ENCODE assay signal across 12 mouse cellular contexts in genomic region chr15:24877711-24878598, GRCm38 (mm10).
DNase-seq lines count a peak whose midpoint lies in the region; ATAC-seq lines count a peak whose summit lies in the region.
"Had no signal": no experiment of that assay in that cellular context is flagged by ENCODE, and none has a peak within 500 bp of the region (broad histone marks: within the 10 kb centered on the region; RNA-seq: fewer than 3 reads in every experiment).

No protein-coding gene starts in this region.

- peak; percentile 86 for ATAC-seq in midbrain, embryonic 11.5 days (ENCODE audit: low FRiP score)
- ATAC-seq in midbrain, embryonic 15.5 days (replicated peaks) = peak; percentile 85

- H3K4me2 ChIP-seq in midbrain, embryonic 11.5 days = no peak overlapping the region
- peak overlapping the region; percentile 16 for H3K4me2 ChIP-seq in midbrain, embryonic 15.5 days
- H3K4me2 ChIP-seq: heart, embryonic 12.5 days had no signal

- H3K4me1 ChIP-seq in midbrain, embryonic 11.5 days (ENCODE audit: control insufficient read depth, insufficient read depth, low read length) = 0 out of 2 replicates have a peak, but pooled peaks cover 3% of the 10 kb centered on the region
- H3K4me1 ChIP-seq in midbrain, embryonic 10.5 days = peaks cover 9% of the 10 kb centered on the region
- H3K4me1 ChIP-seq in midbrain, embryonic 15.5 days = peaks cover 21% of the 10 kb centered on the region
- H3K4me1 ChIP-seq: heart, embryonic 12.5 days had no signal

- H3K9me3 ChIP-seq in midbrain, embryonic 11.5 days (ENCODE audit: control insufficient read depth, low read length) = no peaks in the 10 kb centered on the region
- no peaks in the 10 kb centered on the region for H3K9me3 ChIP-seq in midbrain, embryonic 10.5 days (replicated peaks)
- no peaks in the 10 kb centered on the region for H3K9me3 ChIP-seq in midbrain, embryonic 15.5 days
- H3K9me3 ChIP-seq: heart, embryonic 12.5 days had no signal

- H3K4me3 ChIP-seq in midbrain, embryonic 11.5 days (ENCODE audit: low read depth, low read length) = no peak overlapping the region
- no peak overlapping the region for H3K4me3 ChIP-seq in midbrain, embryonic 10.5 days
- no peak overlapping the region for H3K4me3 ChIP-seq in midbrain, embryonic 15.5 days
- H3K4me3 ChIP-seq: heart, embryonic 12.5 days had no signal

- 0 out of 2 replicates have a peak overlapping the region, but pooled peaks have one; percentile 12 for H3K9ac ChIP-seq in midbrain, embryonic 11.5 days (ENCODE audit: low read length)
- no peak overlapping the region for H3K9ac ChIP-seq in midbrain, embryonic 15.5 days
- H3K9ac ChIP-seq: heart, embryonic 12.5 days had no signal

- no peaks in the 10 kb centered on the region for H3K27me3 ChIP-seq in midbrain, embryonic 11.5 days (ENCODE audit: control insufficient read depth, insufficient read depth, low read length)
- no peaks in the 10 kb centered on the region for H3K27me3 ChIP-seq in midbrain, embryonic 10.5 days (ENCODE audit: low read depth, poor library complexity, severe bottlenecking)
- H3K27me3 ChIP-seq in midbrain, embryonic 15.5 days (replicated peaks) = no peaks in the 10 kb centered on the region
- H3K27me3 ChIP-seq: heart, embryonic 12.5 days had no signal

- no peaks in the 10 kb centered on the region for H3K36me3 ChIP-seq in midbrain, embryonic 11.5 days (ENCODE audit: control insufficient read depth, insufficient read depth, low read length)
- H3K36me3 ChIP-seq in midbrain, embryonic 10.5 days = no peaks in the 10 kb centered on the region
- no peaks in the 10 kb centered on the region for H3K36me3 ChIP-seq in midbrain, embryonic 15.5 days (replicated peaks)
- H3K36me3 ChIP-seq: heart, embryonic 12.5 days had no signal

- peak; percentile 10 for DNase-seq in embryo, embryonic 10.5 days (ENCODE audit: low spot score)
- no peak for DNase-seq in embryo, embryonic 9.5 days (ENCODE audit: extremely low spot score)
- peak; percentile 84 for DNase-seq in midbrain, embryonic 11.5 days (ENCODE audit: low spot score, missing footprints)
- no peak for DNase-seq in midbrain, embryonic 10.5 days (ENCODE audit: low spot score)
- DNase-seq in right cerebral cortex, postnatal 14 days = no peak
- DNase-seq in thymus, adult 18-20 months = no peak
- DNase-seq in MN1 (ENCODE audit: low spot score) = no peak
- DNase-seq: gastrocnemius, postnatal 10 days; kidney, postnatal 10 days; spleen, adult 18-20 months had no signal

- peak overlapping the region; percentile 57; the same call in 1 of the 2 replicates for H3K27ac ChIP-seq in midbrain, embryonic 11.5 days (ENCODE audit: low read depth, low read length)
- no peak overlapping the region; the same call in 1 of the 2 replicates for H3K27ac ChIP-seq in midbrain, embryonic 10.5 days (replicated peaks)
- peak overlapping the region; percentile 75 for H3K27ac ChIP-seq in midbrain, embryonic 15.5 days

- WGBS in midbrain, embryonic 11.5 days = 64% methylated on average over 6 of the region's 6 CpGs
- 75% methylated on average over 6 of the region's 6 CpGs for WGBS in midbrain, embryonic 10.5 days
- 21% methylated on average over 6 of the region's 6 CpGs for WGBS in midbrain, embryonic 15.5 days

Comparison
In these comparisons a context has a peak if more than half of its experiments do, and no peak if none do; other contexts are left out.
1. DNase-seq: peak in embryo, embryonic 10.5 days (single experiment) and midbrain, embryonic 11.5 days (single experiment); none in embryo, embryonic 9.5 days (single experiment), midbrain, embryonic 10.5 days (single experiment), right cerebral cortex, postnatal 14 days (single experiment), thymus, adult 18-20 months (0 of 2) and MN1 (single experiment).